Mouse (Mus musculus) olfactory bulb, adult 2 months (tissue): ENCODE measurements around the gene Rnft2.

Experiments
- CTCF ChIP-seq: fragments of 200-500 bp; IDR thresholded peaks from 2 replicates; pipeline ENCODE4 v1.5.1; 2012; ENCODE audit warnings: low read depth, mild to moderate bottlenecking, low read length, moderate library complexity; ENCODE audit not compliant: insufficient read depth
- POLR2A ChIP-seq: fragments of 200-500 bp; IDR thresholded peaks from 2 replicates; pipeline ENCODE4 v1.6.1; 2012; ENCODE audit warnings: mild to moderate bottlenecking, low read depth, low read length, moderate library complexity; ENCODE audit not compliant: insufficient read depth

DNA sequence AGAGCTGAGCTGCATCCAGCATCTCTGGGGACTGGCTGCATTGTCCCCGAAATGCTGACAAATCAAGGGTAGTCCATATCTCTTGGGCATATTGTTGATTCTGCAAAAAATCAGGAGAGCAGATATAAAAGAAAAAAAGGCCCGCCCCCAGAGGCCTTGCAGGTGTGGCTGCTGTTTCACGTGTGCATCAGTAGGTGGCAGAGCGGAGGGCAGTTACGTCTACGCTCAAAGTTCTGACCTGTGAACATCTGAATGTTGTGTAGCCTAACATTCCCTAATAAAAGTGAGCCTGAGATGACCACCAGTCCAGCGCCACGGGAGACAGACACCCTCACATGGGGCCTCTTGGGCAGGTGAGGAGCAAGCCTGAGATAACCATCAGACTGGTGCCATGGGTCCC lies 21.4 kb upstream of the Rnft2 start:
- TF ChIP-seq POLR2A (no peak), CTCF (0 out of 2 replicates have a peak, but pooled peaks have one; percentile 16)
